Mouse (Mus musculus) ovary, postnatal 10 days (tissue): ENCODE results near the gene Igf2.

Source experiments
- DNase-seq: peaks from one replicate; pipeline ENCODE4 v3.0.0; 2022; ENCODE audit warnings: low spot score

Gene Igf2

DNA sequence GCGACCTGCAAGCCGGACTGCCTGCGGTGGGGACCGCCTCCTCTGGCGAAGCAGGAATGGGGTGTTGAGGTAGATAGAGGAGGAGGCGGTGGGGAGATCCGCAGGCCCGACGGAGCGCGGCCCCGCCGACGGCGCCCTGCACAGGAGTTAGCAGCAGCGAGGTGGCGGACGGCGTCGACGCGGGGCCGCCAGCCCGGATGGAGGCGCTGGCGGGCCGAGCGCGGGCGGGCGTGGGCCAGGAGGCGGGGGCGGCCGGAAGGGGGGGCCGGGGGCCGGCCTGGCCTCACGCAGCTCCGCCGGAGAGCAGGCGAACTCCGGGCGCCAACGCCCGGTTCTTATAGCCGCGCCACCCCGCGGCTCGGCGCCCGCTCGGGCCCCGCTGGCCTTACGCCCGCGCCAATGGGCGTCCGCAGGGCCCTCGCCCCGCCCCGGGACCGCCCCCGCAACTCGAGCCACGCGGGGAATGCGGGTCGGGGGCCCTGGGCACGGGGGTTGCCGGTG lies 7.4 kb downstream of the Igf2 start:
- DNase-seq, result no peak

DNA sequence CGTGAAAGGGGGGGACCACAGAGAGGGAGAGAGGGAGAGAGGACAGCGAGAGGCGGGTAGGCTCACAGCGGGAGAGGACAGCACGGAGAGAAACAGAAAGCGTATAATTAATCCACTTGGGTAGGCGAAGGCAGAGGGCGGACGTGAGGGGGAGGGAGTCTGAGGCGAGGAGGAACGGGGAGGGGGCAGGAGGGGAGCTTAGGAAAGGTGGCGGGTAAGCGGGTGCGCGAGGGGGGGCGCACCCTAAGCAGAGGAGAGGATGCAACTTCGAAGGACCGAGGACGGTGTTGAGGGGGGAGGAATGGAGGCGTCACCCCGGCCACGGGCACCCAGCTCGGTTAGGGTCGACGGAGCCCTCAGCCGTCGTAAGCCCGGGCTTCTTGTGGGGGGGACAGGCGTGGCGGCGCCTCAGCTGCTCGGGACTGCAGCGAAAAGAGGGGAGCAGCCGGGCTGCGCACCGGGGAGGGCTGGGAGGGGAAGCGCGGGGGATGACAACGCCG lies 7.9 kb downstream of the Igf2 start:
- no peak for DNase-seq

DNA sequence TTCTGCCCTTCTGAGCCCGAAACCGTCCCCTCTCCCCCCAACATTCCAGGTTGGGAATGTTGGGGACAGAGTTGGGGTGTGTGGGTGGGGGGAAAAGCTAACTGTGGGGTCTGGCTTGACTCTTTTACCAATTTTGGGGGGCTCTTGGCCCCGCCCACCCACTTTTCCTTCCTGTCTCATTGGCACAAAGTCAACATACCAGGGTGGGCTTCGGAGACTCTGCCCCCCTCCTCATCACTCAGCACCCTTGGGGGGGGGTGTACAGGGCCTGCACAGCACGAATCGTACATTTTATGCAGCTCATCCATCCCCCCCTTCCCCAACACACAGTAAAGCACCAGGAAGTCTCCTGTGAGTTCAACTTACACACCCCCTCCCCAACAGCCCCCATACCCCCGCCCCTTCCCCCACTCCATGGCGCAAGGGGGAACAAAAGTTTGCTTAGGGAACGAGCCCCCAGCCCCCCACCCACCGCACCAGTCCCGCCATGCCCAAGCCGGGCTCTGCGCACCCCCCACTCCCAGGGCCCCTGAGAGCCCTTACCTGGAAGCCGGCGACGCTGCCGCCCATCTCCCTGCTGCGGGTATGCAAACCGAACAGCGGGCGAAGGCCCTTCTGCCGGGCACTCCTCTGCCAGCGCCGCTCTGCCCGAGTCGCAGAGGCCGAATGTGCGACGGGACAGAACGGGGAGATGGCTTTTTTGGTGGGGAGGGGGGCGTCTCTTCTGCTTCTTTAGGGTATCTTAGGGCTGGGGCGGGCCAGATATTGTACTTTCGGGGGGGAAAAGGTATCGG lies 8.6 kb downstream of the Igf2 start:
- DNase-seq, result no peak

DNA sequence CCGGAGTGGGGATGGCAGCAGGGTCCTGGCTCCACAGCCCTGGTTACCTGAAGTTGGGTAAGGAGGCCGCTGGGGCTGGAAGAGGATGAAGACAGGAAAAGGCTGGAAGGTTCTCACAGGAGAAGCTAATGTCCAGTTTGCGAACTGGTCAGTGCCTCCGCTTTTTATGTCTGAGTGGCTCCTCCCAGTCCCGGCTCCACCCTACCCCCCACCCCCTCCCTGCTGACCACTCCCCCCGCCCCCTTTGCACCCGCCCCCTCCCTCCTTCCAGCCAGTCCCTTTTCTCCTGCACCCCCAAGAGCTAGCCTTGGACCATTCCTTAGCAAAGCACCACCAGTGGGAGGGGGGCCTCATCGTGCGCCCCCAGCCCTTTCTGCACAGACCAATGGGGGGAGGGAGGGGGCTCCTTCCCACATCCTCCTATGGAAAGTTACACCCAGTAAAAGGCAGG lies 9.2 kb downstream of the Igf2 start:
- DNase-seq, result no peak

DNA sequence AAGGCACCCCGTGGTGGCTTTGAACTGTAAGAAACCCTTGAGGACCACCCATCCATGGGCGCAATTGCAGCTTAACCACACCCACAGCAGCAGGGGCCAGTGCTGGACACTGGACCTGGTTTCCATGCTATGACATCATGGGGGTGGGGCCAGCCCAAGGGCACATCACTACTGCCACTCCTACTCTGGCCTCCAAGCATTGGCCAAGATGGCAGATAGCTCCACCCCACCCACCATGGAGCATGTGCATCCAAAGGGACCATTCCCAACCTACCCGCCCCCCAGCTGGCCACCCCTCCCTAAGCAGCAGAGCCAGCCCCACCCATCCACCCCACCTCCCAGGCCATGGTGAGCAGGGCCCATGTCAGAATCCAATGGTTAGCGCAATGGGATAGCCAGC lies 10.6 kb downstream of the Igf2 start:
- DNase-seq, result no peak

DNA sequence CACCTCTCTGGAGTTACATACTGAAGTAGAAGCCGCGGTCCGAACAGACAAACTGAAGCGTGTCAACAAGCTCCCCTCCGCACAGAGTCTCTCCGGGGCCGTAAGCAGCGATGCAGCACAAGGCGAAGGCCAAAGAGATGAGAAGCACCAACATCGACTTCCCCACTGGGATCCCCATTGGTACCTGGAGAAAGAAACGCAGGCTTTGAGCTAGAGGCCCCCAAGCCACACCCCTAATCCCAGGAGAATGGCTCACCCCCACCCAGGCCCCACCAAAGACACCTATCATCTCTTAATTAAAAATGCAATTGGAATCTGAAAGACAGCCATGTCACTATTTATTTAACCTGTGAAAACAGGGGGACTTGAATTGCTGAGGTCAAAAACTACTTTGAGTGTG lies 11.0 kb downstream of the Igf2 start:
- DNase-seq, result no peak

DNA sequence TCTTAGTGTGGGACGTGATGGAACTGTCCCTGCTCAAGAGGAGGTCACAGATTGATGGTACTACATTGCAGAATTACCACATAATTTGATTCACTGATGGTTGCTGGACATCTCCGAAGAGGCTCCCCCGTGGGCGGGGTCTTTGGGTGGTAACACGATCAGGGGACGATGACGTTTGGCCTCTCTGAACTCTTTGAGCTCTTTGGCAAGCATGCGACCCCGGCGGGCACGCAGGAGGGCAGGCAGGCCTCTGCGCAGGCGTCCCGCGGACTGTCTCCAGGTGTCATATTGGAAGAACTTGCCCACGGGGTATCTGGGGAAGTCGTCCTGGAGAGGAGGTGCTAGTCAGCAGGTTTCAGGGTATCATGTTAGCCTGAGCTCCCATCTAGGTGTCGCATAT lies 12.9 kb downstream of the Igf2 start:
- DNase-seq, result no peak

DNA sequence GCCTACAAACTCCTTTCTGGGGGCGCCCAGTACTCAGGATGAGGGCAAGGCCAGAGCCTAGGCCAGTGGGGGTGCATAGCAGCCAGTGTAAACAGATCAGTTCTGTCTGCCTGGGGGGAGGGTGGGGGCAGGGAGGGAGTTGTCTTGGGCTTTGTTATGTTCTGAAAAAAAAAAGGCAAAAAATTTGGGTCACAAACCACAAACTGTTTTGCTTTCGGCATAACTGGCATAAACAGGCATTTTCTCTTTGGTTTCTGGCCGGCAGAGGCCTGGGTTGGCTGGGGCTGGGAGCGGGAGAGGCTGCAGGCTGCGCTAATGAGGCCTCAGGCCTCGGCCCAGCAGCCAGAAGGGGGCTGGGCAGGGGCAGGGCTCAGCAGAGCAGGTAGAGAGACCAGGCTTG lies 19.9 kb downstream of the Igf2 start:
- no peak for DNase-seq

DNA sequence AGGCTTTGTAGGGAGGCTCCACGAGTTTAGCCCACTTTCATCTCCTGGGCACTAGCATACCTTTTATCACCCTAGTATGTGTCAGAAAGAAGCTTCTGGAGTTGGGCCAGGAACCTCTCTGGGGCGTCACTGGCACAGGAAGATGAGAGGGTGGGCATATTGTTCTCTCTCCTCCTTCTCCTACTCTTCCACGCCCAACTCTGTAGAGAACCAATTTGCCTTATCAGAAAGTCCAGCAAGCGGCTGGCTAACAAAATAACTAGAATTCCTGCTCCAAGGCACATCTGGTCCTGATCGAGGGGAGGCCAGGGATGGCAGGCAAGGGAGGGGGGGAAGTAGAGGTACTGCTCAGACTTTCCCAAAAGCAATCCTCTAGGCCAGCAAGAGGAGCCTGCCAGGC lies 21.6 kb downstream of the Igf2 start:
- DNase-seq, result no peak

DNA sequence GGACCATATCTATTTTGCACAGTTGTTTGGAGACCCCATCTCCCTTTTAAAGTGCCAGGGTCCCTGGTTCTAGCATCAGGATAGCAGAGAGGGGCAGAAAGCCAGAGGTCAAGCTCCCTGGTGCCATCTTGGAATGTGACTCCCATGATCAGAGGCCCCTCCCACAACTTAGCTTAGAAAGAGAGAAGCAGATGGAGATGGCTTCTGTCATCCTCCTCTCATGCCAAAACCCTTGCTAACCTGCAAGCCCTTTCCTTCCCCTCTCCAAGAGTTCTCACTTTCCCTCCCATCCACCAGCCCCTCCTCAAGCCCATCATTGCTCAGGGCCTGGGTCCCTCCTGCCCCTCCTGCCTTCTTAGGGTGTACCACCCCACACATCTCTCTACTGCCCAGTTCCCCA lies 30.4 kb downstream of the Igf2 start:
- no peak for DNase-seq

DNA sequence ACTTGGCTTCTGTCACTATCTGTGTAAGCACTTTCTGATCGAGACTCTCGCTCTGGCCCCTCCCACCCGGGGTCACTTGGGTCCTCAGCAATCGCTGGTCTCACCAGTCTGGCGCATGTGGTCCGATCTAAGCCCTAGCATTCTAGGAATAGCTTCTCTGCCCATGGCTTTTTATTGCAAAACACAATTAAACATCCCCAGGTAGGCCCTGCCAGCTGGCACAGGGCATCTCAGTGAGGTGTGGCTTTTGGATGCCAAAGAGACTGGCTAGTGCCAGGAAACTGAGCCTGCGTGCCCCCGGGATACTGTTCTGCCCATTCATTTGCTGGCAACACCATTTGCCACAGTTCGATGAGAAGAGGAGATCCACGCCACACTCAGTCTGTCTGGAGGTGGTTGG lies 35.9 kb downstream of the Igf2 start:
- no peak for DNase-seq

DNA sequence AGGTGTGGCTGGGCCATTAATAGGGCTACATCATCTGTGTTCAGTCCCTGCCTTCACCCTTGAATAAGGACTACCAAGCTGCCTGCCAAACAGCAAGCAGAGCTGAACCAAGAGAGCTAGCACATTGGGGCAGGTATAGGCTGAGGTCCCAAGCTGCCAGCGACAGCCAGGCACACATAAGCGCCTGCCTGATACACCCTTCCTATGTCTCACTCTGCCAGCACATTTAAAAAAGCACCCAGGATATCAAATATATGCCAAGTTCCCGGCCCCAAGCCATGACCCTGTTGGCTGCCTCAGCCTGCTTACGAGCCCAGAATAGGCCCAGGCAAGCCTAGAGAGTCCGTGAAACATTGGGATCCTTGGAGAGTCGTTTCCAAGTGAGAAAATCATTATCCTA lies 36.8 kb downstream of the Igf2 start:
- no peak for DNase-seq

DNA sequence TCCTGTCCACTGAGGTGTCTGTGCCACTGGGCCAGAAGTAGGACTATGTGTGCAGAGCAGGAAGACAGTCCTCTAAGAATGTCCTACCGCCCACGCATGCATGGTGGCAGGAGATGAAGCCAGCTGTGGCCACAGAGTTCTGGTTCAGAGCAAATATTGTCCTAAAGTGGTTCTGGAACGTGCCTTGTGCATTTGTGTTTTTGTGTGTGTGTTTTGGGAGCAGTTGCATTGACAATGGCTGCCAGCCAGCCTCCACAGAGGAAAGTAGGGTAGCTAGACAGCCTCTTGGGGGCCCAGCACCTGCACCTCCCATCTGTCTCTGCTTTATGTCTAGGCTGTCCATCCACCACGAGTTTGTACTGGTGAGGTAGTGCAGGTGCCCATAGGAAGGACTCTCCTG lies 44.4 kb downstream of the Igf2 start:
- DNase-seq, result no peak

DNA sequence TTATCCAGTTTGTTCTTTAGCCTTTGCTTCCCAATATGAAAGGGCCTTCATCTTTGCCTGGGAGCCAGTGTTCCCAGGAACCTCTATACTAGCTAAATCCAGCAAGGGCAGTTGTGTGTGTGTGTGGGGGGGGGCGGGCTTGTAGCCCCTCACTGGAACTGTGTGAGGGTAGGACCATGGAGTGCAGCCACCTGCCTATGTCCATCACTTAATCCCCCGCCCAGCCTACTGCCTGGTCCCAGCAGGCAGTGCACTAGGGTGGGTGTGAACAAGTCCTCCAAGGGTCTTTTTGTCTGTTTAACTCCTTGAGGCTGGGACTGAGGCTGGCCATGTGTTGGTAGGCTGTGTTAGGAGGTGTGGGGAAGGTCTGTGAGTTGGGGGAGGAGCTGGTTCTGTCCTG lies 53.5 kb downstream of the Igf2 start:
- DNase-seq, result no peak

DNA sequence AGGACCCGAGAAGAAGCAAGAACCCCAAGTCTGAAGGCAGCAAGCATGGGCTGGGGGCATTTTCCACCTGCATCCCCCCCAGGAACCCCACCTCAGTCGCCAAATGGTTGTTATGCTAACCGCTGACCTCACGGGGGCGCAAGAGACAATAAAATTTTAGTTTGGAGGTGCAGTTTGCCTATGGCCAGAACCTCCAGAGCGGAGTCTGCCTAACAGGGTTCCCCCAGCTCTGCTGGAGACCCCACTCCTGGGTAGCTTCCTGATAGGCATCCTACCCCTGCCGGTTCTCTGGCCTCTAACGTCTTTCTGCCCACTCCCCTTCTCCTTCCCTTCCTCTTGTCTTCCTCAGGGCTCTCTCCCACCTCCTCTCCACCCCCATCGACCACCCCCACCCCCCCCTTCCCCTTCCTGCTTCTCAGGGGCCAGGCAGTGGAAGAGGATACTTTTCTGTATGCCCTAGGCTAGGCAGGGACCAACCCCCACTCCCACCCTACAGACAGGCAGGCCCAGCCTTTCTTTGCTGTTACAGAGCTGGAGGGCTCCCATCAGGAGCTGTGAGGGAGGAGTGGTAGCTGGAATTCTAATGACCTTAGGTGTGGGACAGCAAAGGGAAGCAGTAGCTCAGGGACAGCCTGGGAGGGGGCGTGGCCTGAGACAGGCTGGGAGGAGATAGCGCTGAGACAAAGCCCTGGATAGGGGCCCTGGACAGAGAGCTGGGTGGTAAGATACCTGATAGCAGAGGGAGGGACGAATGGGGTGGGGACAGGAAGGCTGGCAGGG lies 55.8 kb downstream of the Igf2 start:
- DNase-seq, result peak; percentile 23

DNA sequence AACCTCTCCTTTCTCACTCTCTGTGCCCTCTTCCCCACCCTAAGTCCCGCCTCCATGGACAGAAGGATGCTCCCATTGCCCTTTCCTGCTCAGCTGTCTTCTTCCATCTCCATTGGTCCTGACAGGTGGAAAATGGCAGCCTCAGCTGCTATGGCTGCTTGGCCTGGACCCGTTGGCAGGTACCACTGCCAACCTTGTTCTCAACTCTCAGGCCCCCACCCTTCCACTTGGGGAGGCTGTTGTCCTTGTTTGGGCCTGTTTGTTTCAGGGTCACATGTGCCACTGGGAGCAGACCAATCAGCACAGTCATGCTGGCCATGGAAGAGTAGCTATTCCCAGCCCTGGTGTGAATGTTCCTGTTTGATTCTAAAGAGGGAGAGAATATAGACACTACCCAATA lies 65.7 kb downstream of the Igf2 start:
- no peak for DNase-seq
